Mouse (Mus musculus): ENCODE data around the gene Pax9. TPM values are rescaled to one million over a fixed set of nuclear protein-coding genes. Genes with fewer than 3 reads are reported as not detected.

The Pax9 gene
- polyA plus RNA-seq, 1 experiment from 2014 or later = 2.8 TPM

GRCm38 (mm10) chr12:56698191-56698980 lies 6.8 kb downstream of the Pax9 start:
- 5% methylated on average over 8 of the region's 8 CpGs for WGBS
- H3K27me3 ChIP-seq (replicated peaks) = peaks cover 70% of the 10 kb centered on the region

DNA sequence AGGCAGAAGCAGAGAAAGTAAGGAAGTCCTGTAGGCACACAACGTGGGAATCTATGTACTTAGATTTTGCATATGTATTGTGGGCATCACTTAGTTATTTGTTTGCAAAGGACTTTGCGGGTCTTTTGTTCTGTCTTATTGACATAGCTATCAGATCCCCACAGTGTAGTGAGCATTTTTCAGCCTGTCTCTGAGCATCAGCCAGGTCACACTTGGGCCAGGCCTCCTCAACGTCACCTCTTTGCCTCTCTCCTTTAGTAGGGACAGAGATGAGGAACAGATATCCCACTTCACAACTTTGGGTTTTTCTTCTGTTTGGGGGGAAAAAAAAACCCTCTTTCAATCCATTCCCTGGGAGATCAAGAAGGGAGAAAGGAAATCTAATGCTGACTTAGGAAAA lies 7.8 kb downstream of the Pax9 start:
- peaks cover 62% of the 10 kb centered on the region for H3K27me3 ChIP-seq (replicated peaks)
- H3K9ac ChIP-seq = no peak overlapping the region
- peaks cover 20% of the 10 kb centered on the region for H3K4me1 ChIP-seq
- H3K4me3 ChIP-seq (replicated peaks) = no peak overlapping the region
- H3K27ac ChIP-seq = no peak overlapping the region
- H3K9me3 ChIP-seq = no peaks in the 10 kb centered on the region
- no peak overlapping the region for H3K4me2 ChIP-seq
- no peak for ATAC-seq (ENCODE audit: insufficient read depth, low FRiP score, low read depth)
- no peaks in the 10 kb centered on the region for H3K36me3 ChIP-seq
- 20% methylated on average over 3 of the region's 3 CpGs for WGBS

More at GRCm38 (mm10) chr12:56698191-56698980, 6.8 kb downstream of the Pax9 start:
- Histone ChIP-seq H3K36me3 (no peaks in the 10 kb centered on the region), H3K27ac (no peak overlapping the region), H3K4me2 (no peak overlapping the region), H3K4me3 (replicated peaks) (no peak overlapping the region), H3K4me1 (peaks cover 20% of the 10 kb centered on the region), H3K9me3 (no peaks in the 10 kb centered on the region), H3K9ac (no peak overlapping the region)
- ATAC-seq (ENCODE audit: insufficient read depth, low FRiP score, low read depth) = no peak

DNA sequence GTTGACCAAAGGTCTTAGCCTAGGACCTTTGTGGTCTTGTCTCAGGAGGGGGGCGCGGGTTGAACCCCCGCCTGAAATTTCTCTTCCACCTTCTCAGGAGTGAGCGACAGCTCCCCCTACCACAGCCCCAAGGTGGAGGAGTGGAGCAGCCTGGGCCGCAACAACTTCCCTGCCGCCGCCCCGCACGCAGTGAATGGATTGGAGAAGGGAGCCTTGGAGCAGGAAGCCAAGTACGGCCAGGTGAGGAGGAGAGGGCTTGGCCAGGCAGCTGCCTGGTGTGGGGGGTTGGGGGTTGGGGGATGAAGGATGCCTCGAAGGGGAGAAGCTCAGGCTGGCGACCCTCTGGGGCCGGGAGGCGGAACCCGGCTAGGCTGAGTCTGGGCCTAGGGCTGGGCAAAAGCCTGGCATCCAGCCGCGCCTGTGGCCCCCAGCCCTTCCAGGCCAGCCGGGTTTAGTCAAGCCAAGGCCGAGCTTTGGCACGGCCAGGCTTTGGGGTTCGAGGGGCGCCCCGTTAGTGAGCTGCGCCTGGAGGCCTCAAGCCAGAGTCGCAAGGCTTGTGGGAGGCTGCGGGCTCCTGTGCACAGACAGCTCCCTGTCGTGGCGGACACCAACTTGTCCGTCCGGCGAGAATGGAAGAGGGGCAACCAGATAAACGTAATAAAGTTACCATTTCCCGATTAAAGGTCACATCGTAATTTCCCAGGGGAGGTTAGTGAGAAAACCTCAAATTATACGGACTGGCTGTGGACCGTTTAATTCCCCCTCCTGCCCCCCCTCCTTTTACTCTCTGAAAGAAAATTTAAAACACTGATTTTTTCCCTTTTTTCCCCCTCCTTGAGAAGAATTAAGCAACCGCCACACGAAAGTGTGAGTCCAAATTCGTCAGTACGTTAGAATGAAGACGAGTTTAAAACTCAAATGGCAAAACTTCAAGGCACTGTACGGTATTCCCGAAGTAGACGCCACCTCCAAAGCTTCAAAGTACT lies 8.6 kb downstream of the Pax9 start:
- Histone ChIP-seq H3K9me3 (no peaks in the 10 kb centered on the region), H3K4me2 (no peak overlapping the region), H3K27me3 (replicated peaks) (peaks cover 53% of the 10 kb centered on the region), H3K4me3 (replicated peaks) (no peak overlapping the region), H3K9ac (no peak overlapping the region), H3K4me1 (peaks cover 20% of the 10 kb centered on the region), H3K36me3 (no peaks in the 10 kb centered on the region), H3K27ac (no peak overlapping the region)
- ATAC-seq (ENCODE audit: insufficient read depth, low FRiP score, low read depth) = no peak
- 13% methylated on average over 44 of the region's 44 CpGs for WGBS

DNA sequence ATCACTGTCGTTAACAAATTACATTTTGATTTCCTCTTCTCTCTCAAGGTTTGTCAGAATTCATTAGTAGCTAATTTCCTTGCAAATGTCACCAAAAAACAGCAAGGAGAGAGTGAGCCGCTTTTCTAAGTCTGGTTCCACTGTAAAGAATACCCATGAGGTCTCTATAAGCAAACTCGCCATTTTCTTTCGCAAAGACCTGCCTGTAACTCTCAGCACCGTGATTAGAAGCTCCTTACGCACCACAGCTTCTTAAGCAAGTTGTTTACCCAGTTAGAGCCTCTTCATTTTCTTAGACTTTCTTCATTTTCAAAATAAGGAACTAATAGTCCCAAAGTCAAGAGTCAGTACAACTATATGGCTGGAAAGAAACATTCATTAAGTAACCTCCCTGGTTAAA lies 9.4 kb downstream of the Pax9 start:
- Histone ChIP-seq H3K27ac (no peak overlapping the region), H3K4me2 (no peak overlapping the region), H3K4me3 (replicated peaks) (no peak overlapping the region), H3K9ac (no peak overlapping the region), H3K9me3 (no peaks in the 10 kb centered on the region), H3K36me3 (no peaks in the 10 kb centered on the region), H3K27me3 (replicated peaks) (peaks cover 46% of the 10 kb centered on the region), H3K4me1 (peaks cover 13% of the 10 kb centered on the region)
- ATAC-seq (ENCODE audit: insufficient read depth, low FRiP score, low read depth) = no peak
- 23% methylated on average over 6 of the region's 6 CpGs for WGBS

GRCm38 (mm10) chr12:56717971-56718706 lies 26.6 kb downstream of the Pax9 start:
- Histone ChIP-seq H3K9me3 (no peaks in the 10 kb centered on the region), H3K9ac (no peak overlapping the region), H3K4me1 (no peaks in the 10 kb centered on the region), H3K4me3 (replicated peaks) (no peak overlapping the region), H3K4me2 (no peak overlapping the region), H3K27ac (no peak overlapping the region), H3K27me3 (replicated peaks) (no peaks in the 10 kb centered on the region; the same call in 1 of the 2 replicates), H3K36me3 (no peaks in the 10 kb centered on the region)
- no peak for ATAC-seq (ENCODE audit: insufficient read depth, low FRiP score, low read depth)
- WGBS = 30% methylated on average over 14 of the region's 14 CpGs

- Histone ChIP-seq H3K9ac (no peak overlapping the region), H3K4me3 (replicated peaks) (no peak overlapping the region), H3K36me3 (no peaks in the 10 kb centered on the region), H3K9me3 (no peaks in the 10 kb centered on the region), H3K27me3 (replicated peaks) (no peaks in the 10 kb centered on the region; the same call in 1 of the 2 replicates), H3K4me2 (no peak overlapping the region), H3K27ac (no peak overlapping the region), H3K4me1 (no peaks in the 10 kb centered on the region)
- no peak for ATAC-seq (ENCODE audit: insufficient read depth, low FRiP score, low read depth)
- WGBS = 40% methylated on average over 6 of the region's 6 CpGs
Measured at GRCm38 (mm10) chr12:56718707-56719051, 27.1 kb downstream of the Pax9 start.

GRCm38 (mm10) chr12:56727631-56728030 lies 36.1 kb downstream of the Pax9 start:
- WGBS = 54% methylated on average over 4 of the region's 4 CpGs
- H3K9me3 ChIP-seq = no peaks in the 10 kb centered on the region
- no peaks in the 10 kb centered on the region for H3K36me3 ChIP-seq
- H3K27me3 ChIP-seq (replicated peaks) = no peaks in the 10 kb centered on the region
- ATAC-seq (ENCODE audit: insufficient read depth, low FRiP score, low read depth) = no peak
- no peak overlapping the region for H3K4me3 ChIP-seq (replicated peaks)
- H3K27ac ChIP-seq = no peak overlapping the region
- H3K4me2 ChIP-seq = no peak overlapping the region
- no peaks in the 10 kb centered on the region for H3K4me1 ChIP-seq
- no peak overlapping the region for H3K9ac ChIP-seq

DNA sequence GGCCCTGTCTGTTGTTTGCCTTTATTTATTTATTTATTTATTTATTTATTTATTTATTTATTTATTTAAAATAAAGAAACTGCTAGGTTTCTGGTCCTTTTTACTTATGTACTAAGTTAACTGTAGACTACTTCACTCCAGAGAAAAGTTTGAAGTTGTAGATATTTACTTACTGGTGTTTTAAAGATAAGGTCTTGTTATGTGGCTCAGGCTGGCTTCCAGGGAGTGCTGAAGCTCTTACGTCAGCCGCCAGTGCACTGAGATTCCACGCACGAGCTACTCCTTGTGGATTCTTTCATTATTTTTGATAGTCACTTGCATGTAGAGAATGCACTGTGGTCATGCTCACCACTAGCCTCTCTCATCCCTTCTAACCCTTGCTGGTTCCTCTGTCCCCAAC lies 45.5 kb downstream of the Pax9 start:
- Histone ChIP-seq H3K36me3 (no peaks in the 10 kb centered on the region), H3K4me3 (replicated peaks) (no peak overlapping the region), H3K4me2 (no peak overlapping the region), H3K9ac (no peak overlapping the region), H3K27me3 (replicated peaks) (no peaks in the 10 kb centered on the region), H3K27ac (no peak overlapping the region), H3K4me1 (no peaks in the 10 kb centered on the region), H3K9me3 (no peaks in the 10 kb centered on the region)
- ATAC-seq (ENCODE audit: insufficient read depth, low FRiP score, low read depth) = no peak
- 76% methylated on average over 4 of the region's 4 CpGs for WGBS

Other genes with a start within 250 kb of the Pax9 start
- 0.08 and 0.12 TPM in 2 replicates for gene Nkx2-1, start 154.9 kb upstream of the Pax9 start, polyA plus RNA-seq (2015; fragmentation: Nextera tagmentation; extraction: Ambion mirVana)
- not detected in 2 replicates for gene Nkx2-9, start 78.5 kb upstream of the Pax9 start, polyA plus RNA-seq (2015; fragmentation: Nextera tagmentation; extraction: Ambion mirVana)

Data from stomach, embryonic 15.5 days (tissue).